Comparison of ENCODE assay signal across 13 mouse cellular contexts in genomic region chr1:80260443-80260842, GRCm38 (mm10). TPM values are rescaled to one million over a fixed set of nuclear protein-coding genes. Genes with fewer than 3 reads are reported as not detected.
DNase-seq lines count a peak whose midpoint lies in the region; TF ChIP-seq lines count a peak whose summit lies in the region.
"Had no signal": no experiment of that assay in that cellular context is flagged by ENCODE, and none has a peak within 500 bp of the region (broad histone marks: within the 10 kb centered on the region; RNA-seq: fewer than 3 reads in every experiment).

No protein-coding gene starts in this region.

- DNase-seq in heart, adult 11 months, result peak; percentile 53
- no peak for DNase-seq in heart, postnatal 36 days
- peak; percentile 15 to 39 for DNase-seq in layer of hippocampus, adult 18-20 months (ENCODE audit: low spot score in 2 of 2)
- no peak for DNase-seq in layer of hippocampus, postnatal 10 days (ENCODE audit: low spot score in 2 of 2)
- peak; percentile 34 for DNase-seq in brain, embryonic 14.5 days (ENCODE audit: low read depth)
- DNase-seq in layer of hippocampus, adult 9-10 months (ENCODE audit: low spot score), result peak; percentile 11
- no peak for DNase-seq in lung, adult 18-20 months
- DNase-seq in right cerebral cortex, postnatal 36 days (ENCODE audit: low spot score in 2 of 2), result no peak
- DNase-seq: adrenal gland, adult 2 months; adrenal gland, postnatal 36 days; cerebellum, adult 9-11 months; gastrocnemius, postnatal 14 days had no signal

- intact Hi-C loops in heart, postnatal 36 days (cut with DNase I), result no loop called here

- TF ChIP-seq POLR2A in brain, embryonic 14.5 days (IDR thresholded peaks at IDR 0.05; ENCODE audit: borderline replicate concordance, extremely low read depth, insufficient read depth, insufficient read length, poor library complexity, severe bottlenecking), result no peak

- TF ChIP-seq CTCF in brain, embryonic 14.5 days (IDR thresholded peaks at IDR 0.05; ENCODE audit: borderline replicate concordance, extremely low read depth, insufficient read depth, insufficient read length), result no peak

RNA-seq across cellular contexts. Expression of gene Fam124b, which starts 42.2 kb away (rescaled TPM):
- 1 to 10 TPM; 1.0 to 4.0 TPM for total RNA-seq in heart, postnatal 36 days (2021)
- total RNA-seq in layer of hippocampus, adult 18-20 months (2021), result under 1 TPM; 0.56 to 0.59 TPM
- 1 to 10 TPM; 1.2 to 1.5 TPM for total RNA-seq in layer of hippocampus, postnatal 10 days (2021)
- polyA plus RNA-seq in brain, embryonic 14.5 days (2012; rRNA removed), result 0.26 and 0.55 TPM in 2 replicates
- polyA plus RNA-seq: frontal cortex, adult 2 months had no signal

Comparison
In these comparisons a context has a peak if more than half of its experiments do, and no peak if none do; other contexts are left out.
1. DNase-seq: peak in heart, adult 11 months (single experiment), layer of hippocampus, adult 18-20 months (2 of 2), brain, embryonic 14.5 days (single experiment) and layer of hippocampus, adult 9-10 months (single experiment); none in heart, postnatal 36 days (0 of 2), layer of hippocampus, postnatal 10 days (0 of 2), lung, adult 18-20 months (0 of 2) and right cerebral cortex, postnatal 36 days (0 of 2).